Mouse (Mus musculus): ENCODE results near the gene Pdzd2. TPM values are rescaled to one million over a fixed set of nuclear protein-coding genes. Genes with fewer than 3 reads are reported as not detected.

The Pdzd2 gene
- total RNA-seq (2021), result 10 to 100 TPM; 31.5 to 34.4 TPM
- long read RNA-seq, experiment 1, partial matches to known transcripts, result 3 of 7 reads
- long read RNA-seq, experiment 1, other reads (novel, unspliced or antisense), result 4 of 7 reads
- long read RNA-seq, experiment 2, partial matches to known transcripts, result 7 of 10 reads
- long read RNA-seq, experiment 2, other reads (novel, unspliced or antisense), result 3 of 10 reads

GRCm38 (mm10) chr15:12739277-12740247 lies at the start of gene Pdzd2:
Pdzd2 (minus strand) TSS chr15:12739924.
- intact Hi-C loops (cut with DNase I; ENCODE audit: low total_unique reads), result loop anchor here (5.0 kb wide), 1 partner anchor 147 kb away; no protein-coding TSS in a partner anchor
- DNase-seq, result peak; percentile 97

GRCm38 (mm10) chr15:12789406-12789867 lies 49.7 kb upstream of the Pdzd2 start:
- intact Hi-C loops (cut with DNase I; ENCODE audit: low total_unique reads), result loop anchor here (10.0 kb wide), 1 partner anchor 105 kb away; no protein-coding TSS in a partner anchor
- no peak for DNase-seq

GRCm38 (mm10) chr15:12788536-12788935 lies 48.8 kb upstream of the Pdzd2 start:
- no peak for DNase-seq
- intact Hi-C loops (cut with DNase I; ENCODE audit: low total_unique reads), result loop anchor here (10.0 kb wide), 1 partner anchor 104 kb away; no protein-coding TSS in a partner anchor

- intact Hi-C loops (cut with DNase I; ENCODE audit: low total_unique reads), result loop anchor here (10.0 kb wide), 1 partner anchor 97 kb away; no protein-coding TSS in a partner anchor
- DNase-seq, result no peak
Observed at GRCm38 (mm10) chr15:12781729-12782326, 42.1 kb upstream of the Pdzd2 start.

GRCm38 (mm10) chr15:12781296-12781695 lies 41.6 kb upstream of the Pdzd2 start:
- DNase-seq, result no peak
- intact Hi-C loops (cut with DNase I; ENCODE audit: low total_unique reads), result loop anchor here (10.0 kb wide), 1 partner anchor 96 kb away; no protein-coding TSS in a partner anchor

GRCm38 (mm10) chr15:12774149-12774753 lies 34.5 kb upstream of the Pdzd2 start:
- intact Hi-C loops (cut with DNase I; ENCODE audit: low total_unique reads), result no loop called here
- no peak for DNase-seq

- DNase-seq, result no peak
- intact Hi-C loops (cut with DNase I; ENCODE audit: low total_unique reads), result no loop called here
Observed at GRCm38 (mm10) chr15:12770958-12771357, 31.2 kb upstream of the Pdzd2 start.

- no peak for DNase-seq
- intact Hi-C loops (cut with DNase I; ENCODE audit: low total_unique reads), result no loop called here
Observed at GRCm38 (mm10) chr15:12766848-12767247, 27.1 kb upstream of the Pdzd2 start.

GRCm38 (mm10) chr15:12763147-12763546 lies 23.4 kb upstream of the Pdzd2 start:
- no peak for DNase-seq
- intact Hi-C loops (cut with DNase I; ENCODE audit: low total_unique reads), result no loop called here

GRCm38 (mm10) chr15:12762258-12762913 lies 22.7 kb upstream of the Pdzd2 start:
- intact Hi-C loops (cut with DNase I; ENCODE audit: low total_unique reads), result no loop called here
- DNase-seq, result no peak

GRCm38 (mm10) chr15:12760747-12761146 lies 21.0 kb upstream of the Pdzd2 start:
- intact Hi-C loops (cut with DNase I; ENCODE audit: low total_unique reads), result no loop called here
- DNase-seq, result no peak

- no peak for DNase-seq
- intact Hi-C loops (cut with DNase I; ENCODE audit: low total_unique reads), result no loop called here
Observed at GRCm38 (mm10) chr15:12758461-12758860, 18.7 kb upstream of the Pdzd2 start.

GRCm38 (mm10) chr15:12757757-12758156 lies 18.0 kb upstream of the Pdzd2 start:
- intact Hi-C loops (cut with DNase I; ENCODE audit: low total_unique reads), result no loop called here
- no peak for DNase-seq

- intact Hi-C loops (cut with DNase I; ENCODE audit: low total_unique reads), result no loop called here
- DNase-seq, result peak; percentile 45
Observed at GRCm38 (mm10) chr15:12753201-12753600, 13.5 kb upstream of the Pdzd2 start.

- intact Hi-C loops (cut with DNase I; ENCODE audit: low total_unique reads), result no loop called here
- DNase-seq, result no peak
Observed at GRCm38 (mm10) chr15:12750963-12751362, 11.2 kb upstream of the Pdzd2 start.

GRCm38 (mm10) chr15:12749549-12750301 lies 10.0 kb upstream of the Pdzd2 start:
- intact Hi-C loops (cut with DNase I; ENCODE audit: low total_unique reads), result no loop called here
- peak; percentile 57 for DNase-seq

- DNase-seq, result no peak
- intact Hi-C loops (cut with DNase I; ENCODE audit: low total_unique reads), result no loop called here
Observed at GRCm38 (mm10) chr15:12742117-12742906, 2.6 kb upstream of the Pdzd2 start.

Measured in gastrocnemius, postnatal 14 days (tissue).